ENCODE assay signal across 10 mouse cellular contexts in the genomic region with DNA sequence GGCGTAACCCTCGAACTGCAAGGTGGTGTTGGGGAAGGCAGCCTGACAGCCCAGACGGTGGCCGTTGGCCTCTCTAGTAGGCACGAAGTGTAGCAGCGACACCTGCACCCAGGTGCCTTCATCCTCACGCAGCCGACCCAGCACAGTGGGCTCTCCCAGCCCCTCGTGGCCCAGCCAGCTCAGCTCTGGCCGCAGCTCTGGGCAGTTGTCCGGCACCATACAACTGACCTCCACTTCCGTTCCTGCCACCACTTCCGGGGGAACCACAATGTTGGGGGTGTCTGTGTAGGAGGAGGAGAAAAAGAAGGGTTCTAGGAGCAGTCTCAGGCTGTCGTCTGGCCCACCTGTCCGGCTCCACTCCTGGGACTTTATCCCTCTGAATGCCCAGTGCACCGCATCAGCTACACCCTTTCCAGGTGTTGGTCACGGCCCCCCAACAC. TPM values are rescaled to one million over a fixed set of nuclear protein-coding genes. Genes with fewer than 3 reads are reported as not detected.
A peak's percentile ranks its signal among the peaks of the same experiment; 100 is the strongest.
DNase-seq lines count a peak whose midpoint lies in the region; ATAC-seq and TF ChIP-seq lines count a peak whose summit lies in the region.
"Had no signal": no experiment of that assay in that cellular context is flagged by ENCODE, and none has a peak within 500 bp of the region (broad histone marks: within the 10 kb centered on the region; RNA-seq: fewer than 3 reads in every experiment).

No protein-coding gene starts in this region.

- H3K36me3 ChIP-seq in lung, embryonic 14.5 days (ENCODE audit: insufficient read depth), result no peaks in the 10 kb centered on the region
- H3K36me3 ChIP-seq in forebrain, embryonic 15.5 days, result no peaks in the 10 kb centered on the region
- H3K36me3 ChIP-seq in liver, embryonic 12.5 days, result no peaks in the 10 kb centered on the region
- H3K36me3 ChIP-seq in small intestine, adult 2 months (ENCODE audit: control insufficient read depth, insufficient read depth, low read length), result no peaks in the 10 kb centered on the region

- H3K4me1 ChIP-seq in lung, embryonic 14.5 days (ENCODE audit: insufficient read depth), result no peaks in the 10 kb centered on the region; the same call in 1 of the 2 replicates
- H3K4me1 ChIP-seq in forebrain, embryonic 15.5 days, result peaks cover 10% of the 10 kb centered on the region; the same call in 1 of the 2 replicates
- peaks cover 12% of the 10 kb centered on the region for H3K4me1 ChIP-seq in liver, embryonic 12.5 days
- peaks cover 14% of the 10 kb centered on the region for H3K4me1 ChIP-seq in small intestine, adult 2 months (ENCODE audit: control insufficient read depth, insufficient read depth, insufficient read length, low read length)

- H3K9me3 ChIP-seq in lung, embryonic 14.5 days (ENCODE audit: low read depth, low read length), result no peaks in the 10 kb centered on the region
- H3K9me3 ChIP-seq in forebrain, embryonic 15.5 days, result no peaks in the 10 kb centered on the region
- no peaks in the 10 kb centered on the region for H3K9me3 ChIP-seq in liver, embryonic 12.5 days (replicated peaks)

- no peak for TF ChIP-seq POLR2A in small intestine, adult 2 months (IDR thresholded peaks at IDR 0.05; ENCODE audit: low read depth, low read length)

- peak overlapping the region; percentile 23; the same call in 1 of the 2 replicates for H3K4me3 ChIP-seq in lung, embryonic 14.5 days (ENCODE audit: low read depth, low read length)
- peak overlapping the region; percentile 27 for H3K4me3 ChIP-seq in forebrain, embryonic 15.5 days
- peak overlapping the region; percentile 19; the same call in 1 of the 2 replicates for H3K4me3 ChIP-seq in liver, embryonic 12.5 days
- H3K4me3 ChIP-seq in small intestine, adult 2 months (ENCODE audit: low read depth, low read length), result peak overlapping the region; percentile 43

- peak overlapping the region; percentile 59 for H3K4me2 ChIP-seq in lung, embryonic 14.5 days
- H3K4me2 ChIP-seq in forebrain, embryonic 15.5 days (replicated peaks), result peak overlapping the region; percentile 49
- peak overlapping the region; percentile 52 for H3K4me2 ChIP-seq in liver, embryonic 12.5 days

- no peak overlapping the region for H3K27ac ChIP-seq in lung, embryonic 14.5 days (ENCODE audit: low read depth)
- no peak overlapping the region for H3K27ac ChIP-seq in forebrain, embryonic 15.5 days (replicated peaks)
- no peak overlapping the region for H3K27ac ChIP-seq in liver, embryonic 12.5 days
- no peak overlapping the region for H3K27ac ChIP-seq in small intestine, adult 2 months (ENCODE audit: insufficient read depth, low read depth, low read length)
- H3K27ac ChIP-seq: layer of hippocampus, adult 2 months had no signal

- no peak for TF ChIP-seq CTCF in lung, embryonic 14.5 days (IDR thresholded peaks at IDR 0.05; ENCODE audit: low read depth)
- no peak for TF ChIP-seq CTCF in small intestine, adult 2 months (IDR thresholded peaks at IDR 0.05; ENCODE audit: extremely low read depth, insufficient read length, insufficient replicate concordance, low read depth, low read length)

- H3K9ac ChIP-seq in lung, embryonic 14.5 days, result no peak overlapping the region
- no peak overlapping the region for H3K9ac ChIP-seq in forebrain, embryonic 15.5 days (replicated peaks)
- no peak overlapping the region for H3K9ac ChIP-seq in liver, embryonic 12.5 days

- no peaks in the 10 kb centered on the region for H3K27me3 ChIP-seq in lung, embryonic 14.5 days (ENCODE audit: insufficient read depth, low read length)
- no peaks in the 10 kb centered on the region for H3K27me3 ChIP-seq in forebrain, embryonic 15.5 days
- H3K27me3 ChIP-seq in liver, embryonic 12.5 days (replicated peaks), result peaks cover 36% of the 10 kb centered on the region
- H3K27me3 ChIP-seq in small intestine, adult 2 months (ENCODE audit: control insufficient read depth, insufficient read depth, low read length), result no peaks in the 10 kb centered on the region

- no peak for DNase-seq in lung, embryonic 14.5 days
- no peak for DNase-seq in lung, postnatal 14 days
- no peak for DNase-seq in frontal cortex, postnatal 10 days (ENCODE audit: low spot score in 2 of 2)
- no peak for DNase-seq in Muller cell, postnatal 12 days (ENCODE audit: inconsistent ontology term)
- DNase-seq in left cerebral cortex, adult 11 months (ENCODE audit: low spot score), result no peak
- DNase-seq: right cerebral cortex, adult 18-20 months had no signal

- 21% methylated on average over 17 of the region's 17 CpGs for WGBS in lung, embryonic 14.5 days
- 22% methylated on average over 15 of the region's 17 CpGs for WGBS in forebrain, embryonic 15.5 days
- WGBS in liver, embryonic 12.5 days (ENCODE audit: insufficient replicate concordance), result 21% methylated on average over 17 of the region's 17 CpGs
- 22% methylated on average over 17 of the region's 17 CpGs for WGBS in small intestine, adult 2 months

- ATAC-seq in lung, embryonic 14.5 days (ENCODE audit: insufficient read depth), result no peak
- ATAC-seq in forebrain, embryonic 15.5 days (replicated peaks), result no peak
- no peak; the same call in 1 of the 2 replicates for ATAC-seq in liver, embryonic 12.5 days

RNA-seq across cellular contexts. Expression of a gene that starts 5.7 kb away (rescaled TPM):
- 0.12 and 0.25 TPM in 2 replicates for polyA plus RNA-seq in lung, embryonic 14.5 days (2014; fragmentation: Nextera tagmentation; extraction: Ambion mirVana)
- 0.77 and 1.0 TPM in 2 replicates for polyA plus RNA-seq in forebrain, embryonic 15.5 days (2015; fragmentation: Nextera tagmentation; extraction: Ambion mirVana)
- 0.13 and 0.20 TPM in 2 replicates for polyA plus RNA-seq in liver, embryonic 12.5 days (2016; fragmentation: Nextera tagmentation; extraction: Ambion mirVana)
- 0.48 and 0.52 TPM in 2 replicates for polyA plus RNA-seq in small intestine, adult 2 months (2012; rRNA removed)

RNA-seq across cellular contexts. Expression of a gene that starts 15.5 kb away (rescaled TPM):
- not detected in 2 replicates for polyA plus RNA-seq in lung, embryonic 14.5 days (2014; fragmentation: Nextera tagmentation; extraction: Ambion mirVana)
- not detected in 2 replicates for polyA plus RNA-seq in forebrain, embryonic 15.5 days (2015; fragmentation: Nextera tagmentation; extraction: Ambion mirVana)
- polyA plus RNA-seq in liver, embryonic 12.5 days (2016; fragmentation: Nextera tagmentation; extraction: Ambion mirVana), result not detected in 2 replicates
- polyA plus RNA-seq in small intestine, adult 2 months (2012; rRNA removed), result 0.76 and 58.9 TPM in 2 replicates

RNA-seq across cellular contexts. Expression of a gene that starts 28.9 kb away (rescaled TPM):
- 0.32 TPM in 1 of 2 replicates, not detected in the other for polyA plus RNA-seq in lung, embryonic 14.5 days (2014; fragmentation: Nextera tagmentation; extraction: Ambion mirVana)
- not detected in 2 replicates for polyA plus RNA-seq in forebrain, embryonic 15.5 days (2015; fragmentation: Nextera tagmentation; extraction: Ambion mirVana)
- polyA plus RNA-seq in liver, embryonic 12.5 days (2016; fragmentation: Nextera tagmentation; extraction: Ambion mirVana), result 0.21 and 0.38 TPM in 2 replicates
- polyA plus RNA-seq in small intestine, adult 2 months (2012; rRNA removed), result 4.5 and 9.2 TPM in 2 replicates

RNA-seq across cellular contexts. Expression of a gene that starts 34.8 kb away (rescaled TPM):
- polyA plus RNA-seq in lung, embryonic 14.5 days (2014; fragmentation: Nextera tagmentation; extraction: Ambion mirVana), result not detected in 2 replicates
- polyA plus RNA-seq in forebrain, embryonic 15.5 days (2015; fragmentation: Nextera tagmentation; extraction: Ambion mirVana), result not detected in 2 replicates
- polyA plus RNA-seq in liver, embryonic 12.5 days (2016; fragmentation: Nextera tagmentation; extraction: Ambion mirVana), result 0.38 TPM in 1 of 2 replicates, not detected in the other
- polyA plus RNA-seq in small intestine, adult 2 months (2012; rRNA removed), result 0.65 TPM in 1 of 2 replicates, not detected in the other

RNA-seq across cellular contexts. Expression of a gene that starts 47.6 kb away (rescaled TPM):
- 21.8 and 23.3 TPM in 2 replicates for polyA plus RNA-seq in lung, embryonic 14.5 days (2014; fragmentation: Nextera tagmentation; extraction: Ambion mirVana)
- polyA plus RNA-seq in forebrain, embryonic 15.5 days (2015; fragmentation: Nextera tagmentation; extraction: Ambion mirVana), result 24.8 and 28.9 TPM in 2 replicates
- 13.9 and 18.1 TPM in 2 replicates for polyA plus RNA-seq in liver, embryonic 12.5 days (2016; fragmentation: Nextera tagmentation; extraction: Ambion mirVana)
- polyA plus RNA-seq in small intestine, adult 2 months (2012; rRNA removed), result 78.9 and 162 TPM in 2 replicates
